Mouse (Mus musculus) kidney, embryonic 14.5 days (tissue): ENCODE results near the gene Mia2. TPM values are rescaled to one million over a fixed set of nuclear protein-coding genes. Genes with fewer than 3 reads are reported as not detected.

Experiments
- ATAC-seq: fragments of 200-750 bp; cut with Nextera tagmentation; 2 replicates; pipeline ENCODE4 v1.8.0; 2017; ENCODE audit warnings: moderate number of reproducible peaks, mild to moderate bottlenecking, moderate TSS enrichment, moderate library complexity; ENCODE audit not compliant: low FRiP score, low TSS enrichment
- H3K27ac ChIP-seq: fragments of 300-500 bp; sonication (generic); 2 replicates; pipeline ENCODE4 v1.5.1; 2014; ENCODE audit warnings: low read depth, mild to moderate bottlenecking, low read length, moderate library complexity, mixed read lengths
- H3K27me3 ChIP-seq: fragments of 300-500 bp; sonication (generic); 2 replicates; pipeline ENCODE4 v1.6.1; 2014; ENCODE audit warnings: mild to moderate bottlenecking, low read length; ENCODE audit not compliant: control insufficient read depth, insufficient read depth
- H3K36me3 ChIP-seq: fragments of 300-500 bp; sonication (generic); 2 replicates; pipeline ENCODE4 v1.6.1; 2014; ENCODE audit warnings: low read length, mixed read lengths; ENCODE audit not compliant: control insufficient read depth, insufficient read depth
- H3K4me1 ChIP-seq: fragments of 300-500 bp; sonication (generic); 2 replicates; pipeline ENCODE4 v1.6.1; 2014; ENCODE audit warnings: low read length, mixed read lengths; ENCODE audit not compliant: control insufficient read depth, insufficient read depth
- H3K4me2 ChIP-seq: fragments of 300-500 bp; sonication (generic); replicated peaks from 2 replicates; pipeline ENCODE4 v1.6.1; 2014; ENCODE audit warnings: low read depth, mild to moderate bottlenecking, low read length
- H3K4me3 ChIP-seq: fragments of 300-500 bp; sonication (generic); 2 replicates; pipeline ENCODE4 v1.5.1; 2014; ENCODE audit warnings: mild to moderate bottlenecking, low read length
- H3K9ac ChIP-seq: fragments of 300-500 bp; sonication (generic); 2 replicates; pipeline ENCODE4 v1.6.1; 2014; ENCODE audit warnings: low read depth, mild to moderate bottlenecking, low read length, moderate library complexity
- H3K9me3 ChIP-seq: fragments of 300-500 bp; sonication (generic); 2 replicates; pipeline ENCODE4 v1.6.1; 2016; ENCODE audit warnings: low read length; ENCODE audit not compliant: control insufficient read depth
- whole genome bisulfite sequencing: fragments of 180-500 bp; shearing (Covaris S2); extraction: QIAGEN DNeasy Blood & Tissue Kit; methylation state at CpG from one replicate; pipeline ENCODE4 v1.1.7; 2014; 5-methylcytosine and 5-hydroxymethylcytosine counted together
- polyA plus RNA-seq: library from polyadenylated mRNA; unstranded; fragments of >200 nt; fragmentation: Nextera tagmentation; extraction: Ambion mirVana; gene quantifications from 2 replicates; pipeline ENCODE4 v1.2.1, GENCODE M21; 2014

Mia2 gene
- polyA plus RNA-seq, 1 experiment from 2014 or later, result 70.6 TPM

DNA sequence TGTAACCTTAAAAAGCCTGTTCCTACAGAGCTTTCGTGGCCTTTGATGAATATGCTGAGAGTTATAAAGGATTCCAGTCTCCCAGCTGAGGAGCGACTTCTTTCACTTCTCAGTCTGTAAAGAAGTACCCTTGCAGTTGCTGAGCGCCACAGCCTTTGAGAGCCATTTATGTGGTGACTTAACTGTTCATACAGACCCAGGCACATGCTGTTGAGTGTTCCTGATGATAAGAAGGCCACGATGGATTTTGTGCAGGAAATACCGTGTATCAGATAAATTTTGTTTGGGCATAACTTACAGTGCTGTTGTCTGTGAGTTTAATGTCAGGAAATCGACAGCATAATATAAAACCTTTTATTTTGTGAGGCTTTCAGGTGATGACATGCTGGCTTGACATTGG is 68.9 kb downstream of the Mia2 start:
- no peak for ATAC-seq
- no peak overlapping the region for H3K27ac ChIP-seq
- peaks cover 67% of the 10 kb centered on the region for H3K36me3 ChIP-seq
- H3K4me3 ChIP-seq, result no peak overlapping the region
- H3K9me3 ChIP-seq, result no peaks in the 10 kb centered on the region
- WGBS, result 97% methylated on average over 6 of the region's 6 CpGs
- no peak overlapping the region for H3K4me2 ChIP-seq
- no peak overlapping the region for H3K9ac ChIP-seq
- no peaks in the 10 kb centered on the region for H3K4me1 ChIP-seq
- no peaks in the 10 kb centered on the region for H3K27me3 ChIP-seq

DNA sequence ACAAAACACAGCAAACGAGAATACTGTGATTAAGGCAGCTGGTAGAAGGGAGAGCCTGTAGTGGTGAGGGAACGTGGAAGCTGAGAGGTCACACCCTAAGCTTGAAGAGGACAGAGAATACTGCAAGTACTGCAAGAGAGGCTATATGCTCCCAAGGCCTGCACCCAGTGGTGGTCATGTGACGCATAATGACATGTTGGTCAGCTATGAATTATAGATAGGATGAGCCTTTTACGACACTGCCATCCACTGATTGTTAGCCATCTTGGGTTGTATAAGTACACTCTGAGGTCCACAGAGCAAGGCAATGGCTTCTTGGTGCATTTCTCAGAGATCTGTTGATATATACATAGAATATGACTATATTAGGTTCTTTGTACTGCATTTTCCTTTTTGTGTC is 71.0 kb downstream of the Mia2 start:
- 95% methylated on average over 4 of the region's 4 CpGs for WGBS
- ATAC-seq, result no peak
- peaks cover 64% of the 10 kb centered on the region for H3K36me3 ChIP-seq
- H3K4me3 ChIP-seq, result no peak overlapping the region
- H3K9me3 ChIP-seq, result no peaks in the 10 kb centered on the region
- no peaks in the 10 kb centered on the region for H3K4me1 ChIP-seq
- no peak overlapping the region for H3K27ac ChIP-seq
- no peak overlapping the region for H3K4me2 ChIP-seq
- H3K9ac ChIP-seq, result no peak overlapping the region
- no peaks in the 10 kb centered on the region for H3K27me3 ChIP-seq

DNA sequence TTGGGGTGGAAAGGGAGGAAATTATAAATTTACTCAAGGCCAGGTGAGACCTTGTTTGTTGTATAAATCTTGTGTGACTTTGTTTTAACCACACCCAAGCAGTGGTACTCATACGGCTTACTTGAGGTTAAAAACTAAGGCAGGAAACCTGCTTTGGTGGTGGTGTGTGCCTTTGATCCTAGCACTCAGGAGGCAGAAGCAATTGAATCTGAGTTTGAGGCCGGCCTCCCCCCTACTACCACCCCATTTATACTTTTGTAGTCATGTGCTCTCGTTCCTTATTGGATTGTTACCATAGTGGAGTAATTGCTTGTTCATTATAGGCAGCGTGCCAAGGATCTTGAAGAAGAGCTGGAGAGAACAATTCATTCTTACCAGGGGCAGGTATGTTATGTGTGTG is 74.3 kb downstream of the Mia2 start:
- H3K9me3 ChIP-seq, result no peaks in the 10 kb centered on the region
- ATAC-seq, result no peak
- H3K36me3 ChIP-seq, result peaks cover 50% of the 10 kb centered on the region
- WGBS, result 93% methylated on average over 4 of the region's 4 CpGs
- no peak overlapping the region for H3K9ac ChIP-seq
- no peak overlapping the region for H3K27ac ChIP-seq
- no peaks in the 10 kb centered on the region for H3K27me3 ChIP-seq
- no peak overlapping the region for H3K4me3 ChIP-seq
- no peak overlapping the region for H3K4me2 ChIP-seq
- no peaks in the 10 kb centered on the region for H3K4me1 ChIP-seq

DNA sequence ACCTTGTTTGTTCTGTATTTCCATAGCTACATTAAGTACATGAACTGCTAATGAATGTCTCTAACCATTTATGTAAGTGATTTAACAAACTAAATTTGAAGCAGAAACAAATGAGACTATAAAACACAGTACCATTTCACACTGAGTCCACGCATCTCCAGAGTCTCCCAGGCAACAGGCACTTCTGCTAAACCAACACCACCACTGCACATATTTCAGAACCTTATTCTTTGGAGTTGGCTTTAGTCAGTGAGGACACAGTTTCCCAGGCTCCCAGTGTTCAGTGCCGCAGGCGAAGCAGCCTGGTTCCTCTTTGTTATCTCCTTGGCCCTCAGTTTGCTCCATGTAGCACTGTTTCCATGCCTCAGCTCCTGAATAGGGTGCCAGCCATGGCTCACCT is 82.2 kb downstream of the Mia2 start:
- H3K27me3 ChIP-seq, result no peaks in the 10 kb centered on the region
- H3K36me3 ChIP-seq, result peaks cover 82% of the 10 kb centered on the region
- no peak overlapping the region for H3K9ac ChIP-seq
- H3K4me2 ChIP-seq, result no peak overlapping the region
- WGBS, result 96% methylated on average over 3 of the region's 3 CpGs
- no peak for ATAC-seq
- H3K4me1 ChIP-seq, result no peaks in the 10 kb centered on the region
- H3K27ac ChIP-seq, result no peak overlapping the region
- H3K9me3 ChIP-seq, result no peaks in the 10 kb centered on the region
- no peak overlapping the region for H3K4me3 ChIP-seq

DNA sequence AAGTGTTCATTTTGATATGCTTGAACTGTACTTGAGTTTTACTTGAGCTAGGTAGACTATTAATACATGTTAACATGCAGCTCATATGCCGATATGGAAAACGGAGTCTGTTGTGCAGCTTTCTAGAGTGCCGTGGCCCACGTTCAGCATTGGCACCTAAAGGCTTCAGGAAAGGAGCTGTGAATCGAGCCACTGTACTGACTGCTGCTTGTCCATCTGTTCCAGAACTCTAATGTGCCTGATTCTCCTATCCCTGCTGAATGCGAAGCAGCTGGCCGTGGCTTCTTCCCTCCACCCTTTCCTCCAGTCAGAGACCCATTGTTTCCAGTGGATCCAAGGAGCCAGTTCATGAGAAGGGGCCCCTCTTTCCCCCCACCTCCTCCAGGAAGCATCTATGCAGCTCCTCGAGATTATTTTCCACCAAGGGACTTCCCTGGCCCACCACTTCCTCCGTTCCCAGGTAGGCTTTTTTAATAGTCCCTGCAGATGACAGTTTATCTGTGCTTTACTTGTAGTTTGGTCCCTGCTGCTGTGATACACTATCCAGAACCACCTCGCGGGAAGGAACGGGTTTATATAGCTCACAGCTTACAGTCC is 92.6 kb downstream of the Mia2 start:
- peaks cover 55% of the 10 kb centered on the region for H3K36me3 ChIP-seq
- 92% methylated on average over 12 of the region's 12 CpGs for WGBS
- ATAC-seq, result no peak

DNA sequence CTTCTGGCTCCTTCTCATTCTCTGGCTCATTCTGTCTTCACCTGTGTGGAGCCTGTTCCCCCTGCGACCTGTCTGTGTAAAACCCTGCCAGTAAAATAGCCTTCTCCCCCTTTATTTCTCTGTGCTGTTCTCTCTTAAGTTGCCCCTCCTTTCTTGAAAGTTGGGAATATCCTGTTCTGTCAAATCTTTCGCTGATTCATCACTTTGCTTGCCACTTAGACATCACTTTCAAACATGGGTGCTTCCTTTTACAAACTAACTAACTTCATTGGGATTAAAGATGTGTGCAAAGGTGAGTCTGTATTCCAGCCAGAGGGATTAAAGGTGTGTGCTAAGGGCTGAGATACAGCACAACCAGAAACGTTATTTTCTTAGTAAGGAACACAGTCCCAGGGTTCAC is 98.0 kb downstream of the Mia2 start:
- Histone ChIP-seq H3K9ac (no peak overlapping the region), H3K4me3 (no peak overlapping the region), H3K4me2 (no peak overlapping the region), H3K9me3 (no peaks in the 10 kb centered on the region), H3K36me3 (peaks cover 15% of the 10 kb centered on the region; the same call in 1 of the 2 replicates), H3K27me3 (no peaks in the 10 kb centered on the region), H3K27ac (no peak overlapping the region), H3K4me1 (no peaks in the 10 kb centered on the region)
- 80% methylated on average over 3 of the region's 3 CpGs for WGBS
- ATAC-seq, result no peak

More for the DNA sequence above, 92.6 kb downstream of the Mia2 start:
- H3K4me1 ChIP-seq, result no peaks in the 10 kb centered on the region
- H3K27ac ChIP-seq, result no peak overlapping the region
- no peak overlapping the region for H3K9ac ChIP-seq
- no peaks in the 10 kb centered on the region for H3K9me3 ChIP-seq
- no peaks in the 10 kb centered on the region for H3K27me3 ChIP-seq
- no peak overlapping the region for H3K4me3 ChIP-seq
- no peak overlapping the region for H3K4me2 ChIP-seq

DNA sequence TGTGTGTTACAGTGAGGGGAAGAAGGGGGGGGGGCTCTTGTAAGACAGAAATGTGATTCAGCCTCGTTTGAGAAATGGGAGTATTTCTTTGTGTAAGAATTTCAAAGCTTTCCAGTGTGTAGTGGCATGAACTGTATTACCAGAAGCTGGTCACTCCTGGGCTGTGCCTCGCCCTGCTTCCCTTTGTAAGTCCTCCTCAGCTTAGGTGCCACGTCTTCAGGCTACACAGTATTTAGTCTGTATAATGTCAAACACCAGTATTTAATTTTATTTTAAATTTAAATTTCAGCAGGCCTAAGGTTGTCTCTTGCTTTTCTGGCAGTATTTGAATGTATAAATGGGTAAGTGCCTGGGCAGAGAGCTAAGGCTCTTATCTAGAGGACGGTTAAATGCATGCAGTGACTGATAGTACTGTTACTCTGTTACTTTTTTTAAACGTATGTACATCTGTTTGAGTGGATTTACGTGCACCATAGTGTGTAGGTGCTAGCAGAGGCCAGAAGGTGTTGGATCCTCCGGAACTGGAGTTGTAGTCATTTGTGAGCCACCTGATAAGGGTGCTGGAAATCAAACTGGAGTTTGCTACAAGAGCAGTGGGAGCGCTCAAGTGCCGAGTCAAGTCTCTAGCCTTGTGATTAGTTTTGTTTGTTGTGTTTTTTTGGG is 98.9 kb downstream of the Mia2 start:
- H3K9ac ChIP-seq, result no peak overlapping the region
- H3K4me2 ChIP-seq, result no peak overlapping the region
- 76% methylated on average over 9 of the region's 9 CpGs for WGBS
- no peak overlapping the region for H3K4me3 ChIP-seq
- H3K9me3 ChIP-seq, result no peaks in the 10 kb centered on the region
- ATAC-seq, result no peak
- H3K4me1 ChIP-seq, result no peaks in the 10 kb centered on the region
- H3K36me3 ChIP-seq, result peaks cover 13% of the 10 kb centered on the region; the same call in 1 of the 2 replicates
- H3K27me3 ChIP-seq, result no peaks in the 10 kb centered on the region
- H3K27ac ChIP-seq, result no peak overlapping the region

DNA sequence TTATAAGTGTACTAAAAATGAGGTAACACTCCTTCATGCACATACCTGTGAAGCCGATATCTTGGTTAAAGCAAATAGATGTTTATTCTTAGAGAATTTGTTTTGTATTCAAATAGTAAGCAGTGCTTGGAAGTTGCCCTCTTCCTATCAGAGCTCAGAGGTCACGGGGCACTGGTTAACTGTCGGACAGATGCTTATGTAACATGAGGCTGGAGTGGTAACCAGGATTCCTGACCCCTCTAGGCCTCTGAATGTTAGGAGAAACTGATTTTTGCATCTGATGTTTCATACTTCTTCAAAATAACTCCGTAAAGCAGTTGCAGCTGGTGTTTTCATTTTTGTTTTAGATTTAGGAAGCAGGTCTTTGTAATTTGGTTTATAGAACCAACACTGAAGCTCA is 99.5 kb downstream of the Mia2 start:
- peaks cover 16% of the 10 kb centered on the region; the same call in 1 of the 2 replicates for H3K36me3 ChIP-seq

DNA sequence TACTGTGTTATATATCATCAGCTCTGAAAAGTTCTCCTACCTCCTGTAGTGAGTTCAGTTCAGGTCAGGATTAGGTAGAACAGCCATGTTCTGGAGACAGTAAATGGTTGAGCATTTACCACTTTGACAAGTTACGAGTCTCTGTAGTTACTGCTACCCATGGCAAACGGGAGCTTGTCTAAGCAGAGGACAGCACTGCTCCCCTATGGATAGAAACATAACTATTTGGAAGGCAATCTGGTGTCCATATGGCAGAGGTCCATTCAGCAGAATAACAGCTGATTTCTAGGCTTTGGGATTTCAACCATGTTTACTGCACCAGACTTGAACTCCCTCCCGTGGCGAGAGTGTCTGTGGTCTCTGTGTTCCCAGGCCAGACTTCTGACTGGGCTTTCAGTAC is 100.3 kb downstream of the Mia2 start:
- ATAC-seq, result no peak
- H3K4me2 ChIP-seq, result no peak overlapping the region
- H3K36me3 ChIP-seq, result peaks cover 17% of the 10 kb centered on the region; the same call in 1 of the 2 replicates
- WGBS, result 91% methylated on average over 4 of the region's 4 CpGs
- H3K27me3 ChIP-seq, result no peaks in the 10 kb centered on the region
- no peak overlapping the region for H3K27ac ChIP-seq
- H3K9me3 ChIP-seq, result no peaks in the 10 kb centered on the region
- H3K9ac ChIP-seq, result no peak overlapping the region
- H3K4me1 ChIP-seq, result no peaks in the 10 kb centered on the region
- no peak overlapping the region for H3K4me3 ChIP-seq

More for the DNA sequence above, 99.5 kb downstream of the Mia2 start:
- ATAC-seq, result no peak
- no peak overlapping the region for H3K4me3 ChIP-seq
- no peak overlapping the region for H3K4me2 ChIP-seq
- H3K9ac ChIP-seq, result no peak overlapping the region
- H3K4me1 ChIP-seq, result no peaks in the 10 kb centered on the region
- H3K27me3 ChIP-seq, result no peaks in the 10 kb centered on the region
- no peaks in the 10 kb centered on the region for H3K9me3 ChIP-seq
- 85% methylated on average over 4 of the region's 4 CpGs for WGBS
- no peak overlapping the region for H3K27ac ChIP-seq
